Mouse (Mus musculus) hematopoietic stem cell, adult 5-6 weeks (primary cell): Measurements from ENCODE around the gene Ndufb7. TPM values are rescaled to one million over a fixed set of nuclear protein-coding genes. Genes with fewer than 3 reads are reported as not detected.

ENCODE experiments used
- ATAC-seq, 2 experiments: fragments of 125-278 bp in 1 of 2; replicated peaks in 1 of 2; 2 replicates each; pipeline ENCODE4 v1.8.0; 2016 to 2017; ENCODE audit warnings: inconsistent platforms in 2 of 2, mild to moderate bottlenecking in 2 of 2, moderate number of reproducible peaks in 2 of 2, low read depth in 1 of 2, moderate TSS enrichment in 1 of 2; ENCODE audit not compliant: low FRiP score in 2 of 2, poor library complexity in 2 of 2, severe bottlenecking in 2 of 2, insufficient read depth in 1 of 2, low TSS enrichment in 1 of 2
- total RNA-seq: library from RNA; stranded (forward); fragments of 172-1452, 232-1000 nt; gene quantifications from 2 replicates; pipeline ENCODE4 v1.2.3, GENCODE M21; 2017

Gene Ndufb7
- total RNA-seq, 1 experiment from 2014 or later = 142 TPM

DNA sequence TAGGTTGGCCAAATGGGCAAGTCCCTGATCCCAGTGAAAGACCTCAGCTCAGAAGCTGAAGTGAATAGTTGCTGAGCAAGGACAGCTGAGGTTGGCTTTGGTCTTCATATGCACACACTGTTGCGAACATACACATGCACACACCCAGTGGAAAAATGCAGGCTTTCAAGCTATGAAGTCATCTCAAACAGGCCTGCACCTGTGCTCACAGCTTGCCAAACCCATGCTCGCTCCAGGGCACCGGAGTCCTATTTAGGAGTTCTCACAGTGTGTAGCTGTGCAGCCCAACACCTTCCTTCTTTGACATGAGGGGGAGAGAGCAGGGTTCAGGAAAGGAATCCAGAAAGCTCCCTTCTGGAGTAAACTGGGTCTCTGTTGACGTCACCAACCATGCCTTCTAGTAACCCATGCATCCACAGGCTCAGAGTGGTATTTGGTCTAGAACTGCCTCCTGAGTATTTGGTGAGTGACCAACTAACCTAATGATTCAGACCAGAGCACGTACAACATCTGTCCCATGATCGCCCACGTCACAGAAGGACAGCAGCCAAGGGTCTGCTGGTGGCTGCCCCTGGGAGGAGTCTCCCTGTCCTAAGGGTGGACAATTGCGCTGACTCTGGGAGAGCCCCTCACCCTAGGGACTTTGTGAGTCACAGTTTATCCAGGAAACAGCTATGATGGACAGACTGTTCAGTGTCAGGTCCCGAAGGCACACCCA is 53.3 kb downstream of the Ndufb7 start:
- no peak for ATAC-seq

Other genes starting within 250 kb of the Ndufb7 start
- gene Elmod2, start 234.2 kb upstream of the Ndufb7 start, total RNA-seq = 17.9 and 25.4 TPM in 2 replicates
- gene Mgat4d, start 218.2 kb upstream of the Ndufb7 start, total RNA-seq = not detected in 2 replicates
- 0.25 TPM in 1 of 2 replicates, not detected in the other for gene Clgn, start 176.8 kb upstream of the Ndufb7 start, total RNA-seq
- gene Scoc, start 108.3 kb upstream of the Ndufb7 start, total RNA-seq = 65.2 and 86.4 TPM in 2 replicates
- not detected in 2 replicates for gene Olfr370, start 30.9 kb upstream of the Ndufb7 start, total RNA-seq
- 310 and 360 TPM in 2 replicates for gene Tecr, start 41.3 kb downstream of the Ndufb7 start, total RNA-seq
- gene Dnajb1, start 41.5 kb downstream of the Ndufb7 start, total RNA-seq = 68.1 and 73.6 TPM in 2 replicates
- 4.6 and 13.5 TPM in 2 replicates for gene Gipc1, start 86.0 kb downstream of the Ndufb7 start, total RNA-seq
- 0.79 and 0.94 TPM in 2 replicates for gene Ptger1, start 100.0 kb downstream of the Ndufb7 start, total RNA-seq
- gene Pkn1, start 132.5 kb downstream of the Ndufb7 start, total RNA-seq = 67.6 and 83.1 TPM in 2 replicates
- gene Ddx39, start 148.5 kb downstream of the Ndufb7 start, total RNA-seq = 61.0 and 66.9 TPM in 2 replicates
- gene Adgre5, start 174.7 kb downstream of the Ndufb7 start, total RNA-seq = 23.2 and 24.9 TPM in 2 replicates